Mouse (Mus musculus) stomach, postnatal 0 days (tissue): ENCODE data around the gene Tifab. TPM values are rescaled to one million over a fixed set of nuclear protein-coding genes. Genes with fewer than 3 reads are reported as not detected.

ENCODE experiments used
- ATAC-seq: fragments of 200-750 bp; cut with Nextera tagmentation; 2 replicates; pipeline ENCODE4 v1.8.0; 2017; ENCODE audit not compliant: low FRiP score, low TSS enrichment
- DNase-seq: peaks from one replicate; pipeline ENCODE4 v3.0.0-alpha.2; 2016; ENCODE audit warnings: low spot score
- H3K27ac ChIP-seq: fragments of 300-500 bp; sonication (generic); replicated peaks from 2 replicates; pipeline ENCODE4 v1.5.1; 2014; ENCODE audit warnings: mild to moderate bottlenecking, control low read depth
- H3K27me3 ChIP-seq: fragments of 300-500 bp; sonication (generic); 2 replicates; pipeline ENCODE4 v1.6.1; 2014; ENCODE audit warnings: low read length; ENCODE audit not compliant: control insufficient read depth, insufficient read depth
- H3K36me3 ChIP-seq: fragments of 300-500 bp; sonication (generic); 2 replicates; pipeline ENCODE4 v1.6.1; 2014; ENCODE audit warnings: low read length, mixed read lengths; ENCODE audit not compliant: control insufficient read depth, insufficient read depth
- H3K4me1 ChIP-seq: fragments of 300-500 bp; sonication (generic); replicated peaks from 2 replicates; pipeline ENCODE4 v1.6.1; 2014; ENCODE audit warnings: antibody characterized with exemption; ENCODE audit not compliant: control insufficient read depth, insufficient read depth
- H3K4me2 ChIP-seq: fragments of 300-500 bp; sonication (generic); replicated peaks from 2 replicates; pipeline ENCODE4 v1.6.1; 2014; ENCODE audit warnings: low read depth, mild to moderate bottlenecking, control low read depth, moderate library complexity
- H3K4me3 ChIP-seq: fragments of 300-500 bp; sonication (generic); 2 replicates; pipeline ENCODE4 v1.5.1; 2014; ENCODE audit warnings: low read depth, low read length, control low read depth
- H3K9ac ChIP-seq: fragments of 300-500 bp; sonication (generic); 2 replicates; pipeline ENCODE4 v1.6.1; 2014; ENCODE audit warnings: mild to moderate bottlenecking, low read length, control low read depth, mixed read lengths
- H3K9me3 ChIP-seq: fragments of 300-500 bp; sonication (generic); 2 replicates; pipeline ENCODE4 v1.6.1; 2016; ENCODE audit warnings: low read length; ENCODE audit not compliant: control insufficient read depth
- CTCF ChIP-seq: IDR thresholded peaks from 2 replicates; pipeline ENCODE4 v1.5.1; 2016; ENCODE audit warnings: antibody characterized with exemption, low read depth, mild to moderate bottlenecking, moderate library complexity
- EP300 ChIP-seq: optimal IDR thresholded peaks from 2 replicates; pipeline ENCODE3; 2016; ENCODE audit warnings: antibody characterized with exemption
- WGBS: fragments of 180-500 bp; shearing (Covaris S2); extraction: QIAGEN DNeasy Blood & Tissue Kit; methylation state at CpG from one replicate; pipeline ENCODE4 v1.1.7; 2014; 5-methylcytosine and 5-hydroxymethylcytosine counted together
- polyA plus RNA-seq: library from polyadenylated mRNA; unstranded; fragments of >200 nt; fragmentation: Nextera tagmentation; extraction: Ambion mirVana; gene quantifications from 2 replicates; pipeline ENCODE4 v1.2.1, GENCODE M21; 2015

Tifab gene
- polyA plus RNA-seq, 1 experiment from 2014 or later = 2.4 TPM

- no peak overlapping the region for H3K4me2 ChIP-seq
- no peaks in the 10 kb centered on the region for H3K36me3 ChIP-seq
- H3K4me1 ChIP-seq = no peaks in the 10 kb centered on the region
- no peaks in the 10 kb centered on the region for H3K9me3 ChIP-seq
- H3K27me3 ChIP-seq = no peaks in the 10 kb centered on the region
- H3K9ac ChIP-seq = no peak overlapping the region
- TF ChIP-seq CTCF (peak; percentile 46), EP300 (no peak)
- WGBS = 72% methylated on average over 5 of the region's 5 CpGs
- no peak overlapping the region for H3K4me3 ChIP-seq
- DNase-seq = no peak
- H3K27ac ChIP-seq = no peak overlapping the region
- no peak for ATAC-seq
These were observed 11.0 kb upstream of the Tifab start for GRCm38 (mm10) chr13:56189688-56190087.

GRCm38 (mm10) chr13:56183687-56184086 lies 5.0 kb upstream of the Tifab start:
- ATAC-seq (no peak), DNase-seq (no peak)
- H3K4me1 ChIP-seq = no peaks in the 10 kb centered on the region
- H3K9ac ChIP-seq = no peak overlapping the region
- no peaks in the 10 kb centered on the region for H3K9me3 ChIP-seq
- H3K36me3 ChIP-seq = no peaks in the 10 kb centered on the region
- WGBS = 79% methylated on average over 5 of the region's 5 CpGs
- H3K27ac ChIP-seq = no peak overlapping the region
- TF ChIP-seq EP300 (no peak), CTCF (no peak)
- no peak overlapping the region for H3K4me2 ChIP-seq
- H3K27me3 ChIP-seq = no peaks in the 10 kb centered on the region
- no peak overlapping the region for H3K4me3 ChIP-seq

- H3K4me2 ChIP-seq = no peak overlapping the region
- ATAC-seq (no peak), DNase-seq (no peak)
- 74% methylated on average over 8 of the region's 8 CpGs for WGBS
- H3K36me3 ChIP-seq = no peaks in the 10 kb centered on the region
- no peaks in the 10 kb centered on the region for H3K9me3 ChIP-seq
- no peaks in the 10 kb centered on the region for H3K27me3 ChIP-seq
- TF ChIP-seq EP300 (no peak), CTCF (no peak)
- no peak overlapping the region for H3K4me3 ChIP-seq
- no peak overlapping the region for H3K27ac ChIP-seq
- H3K9ac ChIP-seq = no peak overlapping the region
- no peaks in the 10 kb centered on the region for H3K4me1 ChIP-seq
These were observed 2.7 kb upstream of the Tifab start for GRCm38 (mm10) chr13:56181424-56181823.

GRCm38 (mm10) chr13:56176310-56176709 lies 2.4 kb downstream of the Tifab start:
- WGBS = 80% methylated on average over 9 of the region's 9 CpGs
- H3K4me3 ChIP-seq = no peak overlapping the region
- no peak for ATAC-seq
- TF ChIP-seq CTCF = no peak
- no peak for TF ChIP-seq EP300
- no peaks in the 10 kb centered on the region for H3K36me3 ChIP-seq
- DNase-seq = no peak
- H3K4me2 ChIP-seq = no peak overlapping the region
- H3K9me3 ChIP-seq = no peaks in the 10 kb centered on the region
- no peak overlapping the region for H3K27ac ChIP-seq
- no peaks in the 10 kb centered on the region for H3K4me1 ChIP-seq
- H3K9ac ChIP-seq = no peak overlapping the region
- no peaks in the 10 kb centered on the region for H3K27me3 ChIP-seq

GRCm38 (mm10) chr13:56175848-56176247 lies 2.8 kb downstream of the Tifab start:
- H3K4me3 ChIP-seq = no peak overlapping the region
- H3K27me3 ChIP-seq = no peaks in the 10 kb centered on the region
- TF ChIP-seq CTCF = no peak
- no peak for TF ChIP-seq EP300
- DNase-seq = no peak
- no peaks in the 10 kb centered on the region for H3K36me3 ChIP-seq
- no peak overlapping the region for H3K27ac ChIP-seq
- no peaks in the 10 kb centered on the region for H3K9me3 ChIP-seq
- H3K4me2 ChIP-seq = no peak overlapping the region
- H3K9ac ChIP-seq = no peak overlapping the region
- 62% methylated on average over 4 of the region's 4 CpGs for WGBS
- no peaks in the 10 kb centered on the region for H3K4me1 ChIP-seq
- ATAC-seq = no peak

GRCm38 (mm10) chr13:56172901-56173545 lies 5.7 kb downstream of the Tifab start:
- H3K27me3 ChIP-seq = no peaks in the 10 kb centered on the region
- WGBS = 44% methylated on average over 7 of the region's 7 CpGs
- H3K9ac ChIP-seq = no peak overlapping the region
- H3K9me3 ChIP-seq = no peaks in the 10 kb centered on the region
- 0 out of 2 replicates have a peak, but pooled peaks have one; percentile 25 for ATAC-seq
- no peak overlapping the region for H3K4me2 ChIP-seq
- H3K36me3 ChIP-seq = no peaks in the 10 kb centered on the region
- TF ChIP-seq CTCF = no peak
- no peak for TF ChIP-seq EP300
- peak overlapping the region; percentile 35; the same call in 1 of the 2 replicates for H3K27ac ChIP-seq
- H3K4me1 ChIP-seq = no peaks in the 10 kb centered on the region
- DNase-seq = no peak
- H3K4me3 ChIP-seq = no peak overlapping the region
